Mouse (Mus musculus) olfactory bulb, adult 2 months (tissue): ENCODE results near the gene Pik3r1.

Experiments used
- CTCF ChIP-seq: fragments of 200-500 bp; IDR thresholded peaks from 2 replicates; pipeline ENCODE4 v1.5.1; 2012; ENCODE audit warnings: low read depth, mild to moderate bottlenecking, low read length, moderate library complexity; ENCODE audit not compliant: insufficient read depth
- POLR2A ChIP-seq: fragments of 200-500 bp; IDR thresholded peaks from 2 replicates; pipeline ENCODE4 v1.6.1; 2012; ENCODE audit warnings: mild to moderate bottlenecking, low read depth, low read length, moderate library complexity; ENCODE audit not compliant: insufficient read depth

GRCm38 (mm10) chr13:101660187-101660586 is 107.8 kb downstream of the Pik3r1 start:
- TF ChIP-seq CTCF, result no peak
- no peak for TF ChIP-seq POLR2A
